Mouse (Mus musculus) brain, embryonic 14.5 days (tissue): ENCODE results near the gene Fbln7. TPM values are rescaled to one million over a fixed set of nuclear protein-coding genes. Genes with fewer than 3 reads are reported as not detected.
A peak's percentile ranks its signal among the peaks of the same experiment; 100 is the strongest.

ENCODE experiments used
- DNase-seq: peaks from one replicate; pipeline ENCODE4 v3.0.0-alpha.2; 2011; ENCODE audit warnings: low read depth
- CTCF ChIP-seq: fragments of 200-500 bp; IDR thresholded peaks from 2 replicates; pipeline ENCODE4 v1.5.1; 2012; ENCODE audit warnings: inconsistent platforms, mild to moderate bottlenecking, moderate library complexity, borderline replicate concordance; ENCODE audit not compliant: insufficient read depth, insufficient read length; ENCODE audit errors: extremely low read depth
- POLR2A ChIP-seq: fragments of 200-500 bp; IDR thresholded peaks from 2 replicates; pipeline ENCODE4 v1.6.1; 2012; ENCODE audit warnings: mild to moderate bottlenecking, inconsistent platforms, borderline replicate concordance; ENCODE audit not compliant: poor library complexity, insufficient read depth, insufficient read length, severe bottlenecking; ENCODE audit errors: extremely low read depth
- polyA plus RNA-seq: library from polyadenylated mRNA; depleted of rRNA; stranded (reverse); fragments of >200 nt; gene quantifications from 2 replicates; pipeline ENCODE4 v1.2.3, GENCODE M21; 2012

Gene Fbln7
- polyA plus RNA-seq, 1 experiment, result 1.7 TPM

DNA sequence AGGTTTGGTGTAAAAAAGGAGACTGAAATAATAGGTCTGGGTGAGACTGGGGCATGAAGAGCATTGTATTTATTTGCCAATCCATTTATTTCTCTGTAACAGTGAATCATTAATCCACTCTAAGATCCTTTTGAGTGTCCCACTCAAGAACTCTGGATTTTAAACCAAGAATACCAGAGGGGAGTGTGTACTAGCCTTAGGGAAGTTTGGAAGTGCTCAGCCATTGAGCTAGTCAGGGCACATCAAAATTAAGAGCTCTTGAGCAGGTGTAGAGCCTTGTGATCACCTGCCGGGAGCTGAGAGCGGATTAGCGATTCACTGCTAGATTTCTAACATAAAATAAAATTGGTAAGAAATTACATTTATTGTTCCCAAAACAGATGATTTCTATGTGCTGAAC lies 24.2 kb upstream of the Fbln7 start:
- DNase-seq, result no peak

GRCm38 (mm10) chr2:128839501-128839900 lies 23.3 kb upstream of the Fbln7 start:
- TF ChIP-seq CTCF, result no peak
- no peak for TF ChIP-seq POLR2A

More for the DNA sequence above, 24.2 kb upstream of the Fbln7 start:
- no peak for TF ChIP-seq POLR2A
- TF ChIP-seq CTCF, result no peak

DNA sequence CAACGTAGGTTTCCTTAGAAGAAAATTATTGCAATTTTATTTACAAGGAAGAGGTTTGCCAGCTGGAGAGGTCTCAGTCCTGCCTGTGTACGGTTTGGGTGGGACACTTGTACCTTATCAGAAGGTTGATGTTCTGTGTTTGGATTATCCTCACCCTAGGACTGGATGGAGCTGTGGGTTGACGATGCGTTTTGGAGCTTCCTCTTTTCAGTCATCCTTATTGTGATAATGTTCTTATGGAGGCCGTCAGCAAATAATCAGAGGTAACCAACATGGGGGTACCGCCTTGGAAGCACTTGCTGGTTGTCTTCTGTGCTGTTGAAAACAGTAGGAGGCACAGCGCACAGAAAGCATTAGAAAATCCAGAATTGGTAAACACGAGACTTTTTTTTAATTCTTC lies 20.3 kb upstream of the Fbln7 start:
- DNase-seq, result no peak

More at GRCm38 (mm10) chr2:128839501-128839900, 23.3 kb upstream of the Fbln7 start:
- DNase-seq, result no peak

DNA sequence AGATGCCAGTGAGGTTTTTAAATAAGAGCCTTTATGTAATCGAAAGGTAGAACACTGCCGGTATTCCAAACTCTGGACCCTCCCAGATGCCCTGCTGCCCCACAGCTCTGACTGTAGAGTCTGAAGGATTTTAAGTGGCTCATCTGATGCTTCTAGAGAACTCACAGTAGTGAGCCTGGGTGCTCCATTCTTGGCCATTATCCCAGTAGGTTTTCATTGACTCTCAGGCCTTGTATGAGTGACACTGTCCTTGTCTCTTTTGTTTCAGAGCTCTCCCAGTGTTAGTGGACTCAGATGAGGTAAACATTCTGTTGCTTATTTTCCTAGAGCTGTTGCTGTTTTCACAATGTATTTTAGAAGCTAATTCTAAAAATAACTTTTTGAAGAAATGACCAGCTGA lies 12.7 kb upstream of the Fbln7 start:
- TF ChIP-seq CTCF (no peak), POLR2A (no peak)
- DNase-seq, result no peak

More for the DNA sequence above, 20.3 kb upstream of the Fbln7 start:
- TF ChIP-seq POLR2A (no peak), CTCF (no peak)

DNA sequence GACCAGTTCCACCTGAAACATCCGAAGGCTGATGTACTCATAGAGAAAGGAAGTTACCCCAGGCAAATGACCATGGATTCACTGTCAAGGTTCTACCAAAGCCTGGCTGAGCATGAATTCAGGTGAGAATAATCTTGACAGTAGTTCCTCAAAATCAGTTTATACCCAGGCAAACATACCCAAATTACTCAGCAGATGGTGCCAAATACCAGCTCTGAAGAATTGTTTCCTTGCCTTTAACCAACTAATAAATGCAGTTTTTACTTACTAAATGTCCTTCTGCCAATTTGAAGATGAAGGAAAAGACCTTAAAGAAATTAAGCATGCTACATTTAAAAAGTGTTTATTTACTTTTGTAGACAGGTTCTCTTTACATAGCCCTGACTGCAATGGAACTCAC lies 6.1 kb upstream of the Fbln7 start:
- TF ChIP-seq CTCF (no peak), POLR2A (no peak)
- peak; percentile 3 for DNase-seq

GRCm38 (mm10) chr2:128858962-128859361 lies 3.8 kb upstream of the Fbln7 start:
- no peak for DNase-seq
- no peak for TF ChIP-seq CTCF
- TF ChIP-seq POLR2A, result no peak

GRCm38 (mm10) chr2:128859861-128860260 lies 2.9 kb upstream of the Fbln7 start:
- no peak for TF ChIP-seq POLR2A
- TF ChIP-seq CTCF, result no peak
- peak; percentile 69 for DNase-seq

- DNase-seq, result peak; percentile 66
Observed at GRCm38 (mm10) chr2:128863777-128864331, 1.1 kb downstream of the Fbln7 start.

DNA sequence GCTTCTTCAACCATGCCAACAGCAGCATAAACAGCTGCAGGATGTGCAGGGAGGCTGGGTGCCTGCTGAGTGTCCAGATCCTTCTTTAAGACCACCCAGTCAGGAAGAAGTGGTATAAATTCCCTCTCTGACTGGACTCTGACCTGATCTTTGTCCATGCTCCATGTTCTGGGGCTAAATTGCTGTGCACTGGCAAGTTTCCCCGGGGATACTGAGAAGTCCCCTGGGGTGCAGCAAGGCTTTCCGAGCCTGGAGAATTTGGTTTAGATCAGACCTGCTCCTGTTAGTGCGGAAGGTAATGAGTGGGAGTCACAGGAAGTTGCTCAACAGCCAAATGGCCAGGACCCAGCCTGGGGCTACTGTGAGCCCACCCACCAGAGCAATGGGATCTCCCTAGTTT lies 2.3 kb downstream of the Fbln7 start:
- TF ChIP-seq POLR2A (no peak), CTCF (no peak)
- no peak for DNase-seq

More at GRCm38 (mm10) chr2:128863777-128864331, 1.1 kb downstream of the Fbln7 start:
- TF ChIP-seq CTCF (no peak), POLR2A (no peak)

DNA sequence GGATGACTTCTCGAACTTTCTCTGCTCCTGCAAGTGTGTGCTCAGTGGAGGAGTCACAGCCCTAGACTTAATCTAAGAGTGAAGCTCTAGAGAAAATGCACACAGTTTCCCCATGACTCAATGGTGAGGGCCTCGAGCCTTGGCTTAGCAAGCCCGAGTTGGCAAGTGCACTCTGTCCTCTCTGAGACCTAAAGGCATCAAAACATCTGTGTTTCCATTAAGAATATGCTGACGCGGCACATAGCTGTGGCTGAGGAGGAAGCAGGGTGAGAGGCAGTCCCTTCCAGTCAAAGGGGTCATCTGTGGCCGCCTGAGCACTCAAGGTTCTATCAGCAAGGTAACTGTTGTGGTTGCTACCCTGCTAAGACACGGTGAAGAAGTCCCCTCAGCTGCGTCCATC lies 8.9 kb downstream of the Fbln7 start:
- TF ChIP-seq CTCF, result no peak
- DNase-seq, result no peak

GRCm38 (mm10) chr2:128872256-128872655 lies 9.5 kb downstream of the Fbln7 start:
- DNase-seq, result no peak
- TF ChIP-seq POLR2A, result no peak
- TF ChIP-seq CTCF, result no peak

DNA sequence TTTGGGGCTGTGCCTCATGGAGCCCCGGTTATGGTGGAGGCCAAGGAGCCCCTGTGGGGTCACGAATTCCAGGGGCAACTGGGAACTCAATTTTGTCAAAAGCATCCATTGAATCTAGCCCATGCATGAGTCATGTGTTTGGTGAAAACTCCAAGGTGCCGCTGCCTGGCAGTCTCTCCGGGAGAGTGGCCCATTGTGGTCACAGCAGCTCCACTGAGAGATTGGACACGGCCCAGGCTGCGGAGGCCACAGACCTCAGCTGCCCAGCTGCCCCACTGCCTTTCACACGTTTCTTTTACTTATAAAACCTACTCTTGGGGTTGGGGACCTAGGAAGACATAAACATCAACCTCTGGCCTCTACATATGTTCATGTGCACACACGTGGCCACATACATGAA lies 12.7 kb downstream of the Fbln7 start:
- TF ChIP-seq POLR2A (no peak), CTCF (no peak)
- DNase-seq, result no peak
